7 mouse cellular contexts compared by ENCODE assay signal in genomic region chr1:156940142-156940522, GRCm38 (mm10). TPM values are rescaled to one million over a fixed set of nuclear protein-coding genes. Genes with fewer than 3 reads are reported as not detected.
DNase-seq lines count a peak whose midpoint lies in the region; ATAC-seq and TF ChIP-seq lines count a peak whose summit lies in the region.

No protein-coding gene starts in this region.

- H3K4me3 ChIP-seq in lung, embryonic 15.5 days: peak overlapping the region; percentile 98
- peak overlapping the region; percentile 93 for H3K4me3 ChIP-seq in forebrain, embryonic 10.5 days
- H3K4me3 ChIP-seq in limb, embryonic 14.5 days (replicated peaks; ENCODE audit: low read length): peak overlapping the region; percentile 79
- H3K4me3 ChIP-seq in stomach, embryonic 14.5 days (ENCODE audit: low read depth, low read length): peak overlapping the region; percentile 85

- peak overlapping the region; percentile 90 for H3K9ac ChIP-seq in lung, embryonic 15.5 days
- peak overlapping the region; percentile 81 for H3K9ac ChIP-seq in limb, embryonic 14.5 days (ENCODE audit: low read depth, low read length, severe bottlenecking)
- H3K9ac ChIP-seq in stomach, embryonic 14.5 days (replicated peaks; ENCODE audit: low read depth, low read length): no peak overlapping the region

- peaks cover 12% of the 10 kb centered on the region; the same call in 1 of the 2 replicates for H3K4me1 ChIP-seq in lung, embryonic 15.5 days
- H3K4me1 ChIP-seq in forebrain, embryonic 10.5 days: peaks cover 30% of the 10 kb centered on the region
- peaks cover 9% of the 10 kb centered on the region for H3K4me1 ChIP-seq in limb, embryonic 14.5 days (ENCODE audit: control insufficient read depth, insufficient read depth, low read length)
- 0 out of 2 replicates have a peak, but pooled peaks cover 2% of the 10 kb centered on the region for H3K4me1 ChIP-seq in stomach, embryonic 14.5 days (ENCODE audit: control insufficient read depth, insufficient read depth, low read length)

- 5% methylated on average over 8 of the region's 8 CpGs for WGBS in lung, embryonic 15.5 days
- 3% methylated on average over 8 of the region's 8 CpGs for WGBS in forebrain, embryonic 10.5 days
- WGBS in limb, embryonic 14.5 days: 3% methylated on average over 8 of the region's 8 CpGs
- WGBS in stomach, embryonic 14.5 days: 5% methylated on average over 8 of the region's 8 CpGs

- no peak for ATAC-seq in lung, embryonic 15.5 days (ENCODE audit: borderline replicate concordance, extremely low read depth, low FRiP score, low TSS enrichment)
- ATAC-seq in limb, embryonic 14.5 days (ENCODE audit: low FRiP score, low read depth): no peak
- ATAC-seq in stomach, embryonic 14.5 days (ENCODE audit: insufficient number of reproducible peaks, insufficient read depth, low FRiP score, low read depth): no peak
- ATAC-seq in erythroid progenitor cell, adult 5-6 weeks (replicated peaks; ENCODE audit: low FRiP score, poor library complexity, severe bottlenecking): no peak

- no peaks in the 10 kb centered on the region for H3K9me3 ChIP-seq in lung, embryonic 15.5 days
- no peaks in the 10 kb centered on the region for H3K9me3 ChIP-seq in forebrain, embryonic 10.5 days
- H3K9me3 ChIP-seq in limb, embryonic 14.5 days (ENCODE audit: control insufficient read depth, low read length): no peaks in the 10 kb centered on the region
- no peaks in the 10 kb centered on the region for H3K9me3 ChIP-seq in stomach, embryonic 14.5 days (ENCODE audit: control insufficient read depth, low read depth, low read length)

- peak overlapping the region; percentile 95 for H3K4me2 ChIP-seq in lung, embryonic 15.5 days
- peak overlapping the region; percentile 87 for H3K4me2 ChIP-seq in limb, embryonic 14.5 days (replicated peaks; ENCODE audit: low read depth, low read length, severe bottlenecking)
- H3K4me2 ChIP-seq in stomach, embryonic 14.5 days (replicated peaks; ENCODE audit: low read depth, low read length): peak overlapping the region; percentile 84

- TF ChIP-seq POLR2A in limb, embryonic 14.5 days (IDR thresholded peaks at IDR 0.05; ENCODE audit: borderline replicate concordance, extremely low read depth, insufficient read depth, insufficient read length): no peak

- H3K27ac ChIP-seq in lung, embryonic 15.5 days: no peak overlapping the region
- H3K27ac ChIP-seq in forebrain, embryonic 10.5 days: peak overlapping the region; percentile 99
- no peak overlapping the region for H3K27ac ChIP-seq in limb, embryonic 14.5 days (replicated peaks; ENCODE audit: low read depth, low read length)
- no peak overlapping the region for H3K27ac ChIP-seq in stomach, embryonic 14.5 days (ENCODE audit: low read length)

- no peak for DNase-seq in lung, adult 18-20 months
- no peak for DNase-seq in forebrain, embryonic 10.5 days (ENCODE audit: extremely low spot score, low spot score)
- DNase-seq in limb, embryonic 14.5 days (ENCODE audit: low spot score): no peak
- DNase-seq in urinary bladder, adult 18-20 months (ENCODE audit: low spot score in 2 of 2): no peak

- H3K36me3 ChIP-seq in lung, embryonic 15.5 days: no peaks in the 10 kb centered on the region
- peaks cover 1% of the 10 kb centered on the region; the same call in 1 of the 2 replicates for H3K36me3 ChIP-seq in forebrain, embryonic 10.5 days (replicated peaks)
- no peaks in the 10 kb centered on the region for H3K36me3 ChIP-seq in limb, embryonic 14.5 days (ENCODE audit: control insufficient read depth, insufficient read depth, low read length)
- no peaks in the 10 kb centered on the region for H3K36me3 ChIP-seq in stomach, embryonic 14.5 days (ENCODE audit: control insufficient read depth, insufficient read depth, low read length)

- H3K27me3 ChIP-seq in lung, embryonic 15.5 days: no peaks in the 10 kb centered on the region
- peaks cover 4% of the 10 kb centered on the region for H3K27me3 ChIP-seq in forebrain, embryonic 10.5 days (ENCODE audit: poor library complexity, severe bottlenecking)
- H3K27me3 ChIP-seq in limb, embryonic 14.5 days (ENCODE audit: control insufficient read depth, insufficient read depth, low read length): peaks cover 4% of the 10 kb centered on the region; the same call in 1 of the 2 replicates
- H3K27me3 ChIP-seq in stomach, embryonic 14.5 days (ENCODE audit: control insufficient read depth, insufficient read depth, low read length): no peaks in the 10 kb centered on the region

RNA-seq across cellular contexts. Expression of gene Ralgps2, which starts 0.7 kb away (rescaled TPM):
- 70.1 and 83.0 TPM in 2 replicates for polyA plus RNA-seq in lung, embryonic 15.5 days (2015; fragmentation: Nextera tagmentation; extraction: Ambion mirVana)
- polyA plus RNA-seq in forebrain, embryonic 10.5 days (2016; fragmentation: Nextera tagmentation; extraction: Ambion mirVana): 84.4 and 86.5 TPM in 2 replicates
- 20.9 and 33.6 TPM in 2 replicates for polyA plus RNA-seq in limb, embryonic 14.5 days (2012; rRNA removed)
- polyA plus RNA-seq in limb, embryonic 14.5 days (2014; fragmentation: Nextera tagmentation; extraction: Ambion mirVana): 63.7 and 73.8 TPM in 2 replicates
- 55.1 and 61.0 TPM in 2 replicates for polyA plus RNA-seq in stomach, embryonic 14.5 days (2014; fragmentation: Nextera tagmentation; extraction: Ambion mirVana)
- total RNA-seq in erythroid progenitor cell, adult 5-6 weeks (2015; ENCODE audit: low replicate concordance): 8.3 and 20.1 TPM in 2 replicates
- total RNA-seq in erythroid progenitor cell, adult 5-6 weeks (2017; ENCODE audit: low replicate concordance): 3.9 and 18.2 TPM in 2 replicates
